Mouse (Mus musculus) neural tube, embryonic 12.5 days (tissue): Measurements from ENCODE around the gene Gm29776. TPM values are rescaled to one million over a fixed set of nuclear protein-coding genes. Genes with fewer than 3 reads are reported as not detected.

Experiments
- ATAC-seq: fragments of 200-750 bp; cut with Nextera tagmentation; 2 replicates; pipeline ENCODE4 v1.8.0; 2017; ENCODE audit warnings: low read depth, mild to moderate bottlenecking, moderate TSS enrichment, moderate library complexity; ENCODE audit not compliant: low FRiP score
- H3K27ac ChIP-seq: fragments of 300-500 bp; sonication (generic); 2 replicates; pipeline ENCODE4 v1.5.1; 2016
- H3K27me3 ChIP-seq: fragments of 300-500 bp; sonication (generic); replicated peaks from 2 replicates; pipeline ENCODE4 v1.6.1; 2016; ENCODE audit warnings: mild to moderate bottlenecking
- H3K36me3 ChIP-seq: fragments of 300-500 bp; sonication (generic); 2 replicates; pipeline ENCODE4 v1.6.1; 2016; ENCODE audit warnings: mild to moderate bottlenecking
- H3K4me1 ChIP-seq: fragments of 300-500 bp; sonication (generic); 2 replicates; pipeline ENCODE4 v1.6.1; 2016
- H3K4me2 ChIP-seq: fragments of 300-500 bp; sonication (generic); replicated peaks from 2 replicates; pipeline ENCODE4 v1.6.1; 2016; ENCODE audit warnings: mild to moderate bottlenecking
- H3K4me3 ChIP-seq: fragments of 300-500 bp; sonication (generic); 2 replicates; pipeline ENCODE4 v1.5.1; 2016
- H3K9ac ChIP-seq: fragments of 300-500 bp; sonication (generic); 2 replicates; pipeline ENCODE4 v1.6.1; 2016; ENCODE audit warnings: mild to moderate bottlenecking
- H3K9me3 ChIP-seq: fragments of 300-500 bp; sonication (generic); 2 replicates; pipeline ENCODE4 v1.6.1; 2016; ENCODE audit warnings: mild to moderate bottlenecking
- WGBS: fragments of 180-500 bp; shearing (Covaris S2); methylation state at CpG from one replicate; pipeline ENCODE4 v1.1.7; 2016; 5-methylcytosine and 5-hydroxymethylcytosine counted together
- microRNA-seq: library from miRNA; unstranded; fragments of <30 nt; microRNA quantifications from one replicate; pipeline ENCODE4, GENCODE M21; 2017
- polyA plus RNA-seq: library from polyadenylated mRNA; unstranded; fragments of >200 nt; fragmentation: Nextera tagmentation; extraction: Ambion mirVana; gene quantifications from 2 replicates; pipeline ENCODE4 v1.2.1, GENCODE M21; 2016

The Gm29776 gene
- polyA plus RNA-seq, 1 experiment from 2014 or later, result 0.10 TPM

DNA sequence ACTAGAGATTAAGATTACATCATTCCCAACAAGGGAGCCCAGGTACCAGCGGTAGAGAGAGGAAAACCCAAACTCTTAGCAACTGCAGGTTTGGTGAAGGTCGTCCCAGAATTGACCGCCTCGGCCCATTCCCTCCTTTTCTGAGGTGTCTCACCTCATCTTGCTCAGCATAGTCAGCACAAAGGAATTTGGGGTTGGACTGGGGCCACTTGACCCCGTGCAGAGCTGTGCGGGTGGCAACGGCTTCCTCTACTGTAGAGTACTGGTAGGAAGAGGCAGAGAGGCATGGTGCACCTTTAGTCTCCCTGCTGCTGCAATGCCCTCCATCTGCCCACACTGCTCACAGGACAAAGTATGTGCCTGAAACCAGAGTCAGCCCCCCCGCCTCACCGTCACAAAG lies 54.3 kb downstream of the Gm29776 start:
- no peak for ATAC-seq
- Histone ChIP-seq H3K4me1 (peaks cover 20% of the 10 kb centered on the region), H3K9ac (no peak overlapping the region), H3K27me3 (no peaks in the 10 kb centered on the region), H3K36me3 (peaks cover 71% of the 10 kb centered on the region), H3K27ac (no peak overlapping the region), H3K4me3 (no peak overlapping the region), H3K4me2 (no peak overlapping the region), H3K9me3 (no peaks in the 10 kb centered on the region)
- WGBS, result 93% methylated on average over 9 of the region's 9 CpGs

DNA sequence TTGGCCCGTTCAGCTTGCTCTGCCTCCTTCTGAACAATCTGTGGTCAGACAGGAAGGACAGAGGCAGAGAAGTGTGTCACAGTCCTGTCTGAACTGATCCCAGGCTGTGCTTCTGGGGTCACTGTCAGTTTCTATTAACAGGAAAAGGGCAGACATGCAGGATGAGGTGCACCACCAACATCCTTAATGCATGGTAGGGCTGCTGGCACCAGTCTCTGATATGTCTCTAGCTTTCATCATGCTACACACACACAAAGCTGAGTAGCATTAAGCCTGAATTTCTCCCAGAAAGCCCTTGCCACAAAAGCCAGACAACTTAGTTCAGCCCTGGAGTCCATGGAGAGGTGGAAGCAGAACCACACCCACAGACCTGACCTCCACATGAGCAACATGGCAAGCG lies 55.6 kb downstream of the Gm29776 start:
- H3K9me3 ChIP-seq, result no peaks in the 10 kb centered on the region
- H3K27ac ChIP-seq, result no peak overlapping the region
- ATAC-seq, result no peak
- no peak overlapping the region for H3K9ac ChIP-seq
- H3K27me3 ChIP-seq, result no peaks in the 10 kb centered on the region
- H3K4me1 ChIP-seq, result peaks cover 20% of the 10 kb centered on the region
- H3K4me3 ChIP-seq, result no peak overlapping the region
- H3K36me3 ChIP-seq, result peaks cover 71% of the 10 kb centered on the region
- no peak overlapping the region for H3K4me2 ChIP-seq
- WGBS, result 84% methylated on average over 2 of the region's 2 CpGs

Small RNAs within 50 kb of the gene (microRNA-seq; reads per million reads assigned to microRNA genes)
- not detected for gene Mir6948

Other genes starting within 250 kb of the Gm29776 start
- gene Lrp10, start 234.7 kb downstream of the Gm29776 start, polyA plus RNA-seq, result 34.9 and 37.5 TPM in 2 replicates
- gene Rem2, start 222.7 kb downstream of the Gm29776 start, polyA plus RNA-seq, result 40.0 and 41.4 TPM in 2 replicates
- gene Prmt5, start 181.3 kb downstream of the Gm29776 start, polyA plus RNA-seq, result 102 and 105 TPM in 2 replicates
- gene Haus4, start 144.2 kb downstream of the Gm29776 start, polyA plus RNA-seq, result 32.1 and 37.9 TPM in 2 replicates
- 32.9 and 36.6 TPM in 2 replicates for gene Ajuba, start 121.3 kb downstream of the Gm29776 start, polyA plus RNA-seq
- 8.4 and 8.6 TPM in 2 replicates for gene 4931414P19Rik, start 92.8 kb downstream of the Gm29776 start, polyA plus RNA-seq
- 404 and 429 TPM in 2 replicates for gene Psmb5, start 80.8 kb downstream of the Gm29776 start, polyA plus RNA-seq
- gene Psmb11, start 77.4 kb downstream of the Gm29776 start, polyA plus RNA-seq, result not detected in 2 replicates
- gene Gm17606, start 57.9 kb downstream of the Gm29776 start, polyA plus RNA-seq, result not detected in 2 replicates
- 9.5 and 10.0 TPM in 2 replicates for gene Cdh24, start 57.5 kb downstream of the Gm29776 start, polyA plus RNA-seq
- gene 1700123O20Rik, start 12.6 kb downstream of the Gm29776 start, polyA plus RNA-seq, result 92.0 and 93.3 TPM in 2 replicates
- 140 and 167 TPM in 2 replicates for gene Acin1, start 11.9 kb downstream of the Gm29776 start, polyA plus RNA-seq
- gene Cebpe, start 13.3 kb upstream of the Gm29776 start, polyA plus RNA-seq, result 0.15 TPM in 1 of 2 replicates, not detected in the other
- gene Slc7a8, start 83.1 kb upstream of the Gm29776 start, polyA plus RNA-seq, result 3.1 and 3.7 TPM in 2 replicates
- not detected in 2 replicates for gene Rnf212b, start 115.3 kb upstream of the Gm29776 start, polyA plus RNA-seq
- gene Homez, start 172.1 kb upstream of the Gm29776 start, polyA plus RNA-seq, result 15.7 and 16.6 TPM in 2 replicates
- 1.1 and 1.4 TPM in 2 replicates for gene Ppp1r3e, start 178.7 kb upstream of the Gm29776 start, polyA plus RNA-seq
- gene Bcl2l2, start 184.5 kb upstream of the Gm29776 start, polyA plus RNA-seq, result 3.8 and 4.1 TPM in 2 replicates
- not detected in 2 replicates for gene Gm20521, start 184.6 kb upstream of the Gm29776 start, polyA plus RNA-seq
- 214 and 236 TPM in 2 replicates for gene Pabpn1, start 193.7 kb upstream of the Gm29776 start, polyA plus RNA-seq
- gene Slc22a17, start 214.3 kb upstream of the Gm29776 start, polyA plus RNA-seq, result 126 and 131 TPM in 2 replicates
- 29.1 and 31.2 TPM in 2 replicates for gene Efs, start 227.3 kb upstream of the Gm29776 start, polyA plus RNA-seq
- 0.19 and 0.48 TPM in 2 replicates for gene Il25, start 233.9 kb upstream of the Gm29776 start, polyA plus RNA-seq
- gene Cmtm5, start 237.4 kb upstream of the Gm29776 start, polyA plus RNA-seq, result 6.7 and 7.2 TPM in 2 replicates